Mouse (Mus musculus): ENCODE results near the gene Hmgn5.

DNA sequence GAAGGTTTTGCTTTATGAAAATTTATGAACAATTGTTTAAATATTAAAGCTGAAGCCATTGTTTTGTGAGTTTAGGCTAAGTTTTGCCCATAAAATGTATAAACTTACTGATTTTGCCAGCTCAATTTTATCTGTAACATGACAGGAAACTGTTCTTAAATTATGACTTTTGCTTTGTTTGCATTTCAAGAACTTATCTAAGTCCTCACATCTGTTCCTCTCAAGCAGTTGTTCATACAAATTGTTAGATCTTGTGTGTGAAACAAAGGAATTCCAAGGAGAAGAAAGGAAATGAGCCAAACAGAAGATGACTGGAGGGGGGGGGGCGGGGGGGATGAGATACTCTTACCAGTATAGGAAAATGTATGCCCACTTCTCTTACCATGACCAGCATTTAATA lies 13.0 kb upstream of the Hmgn5 start:
- no peak for TF ChIP-seq POLR2A (IDR thresholded peaks at IDR 0.05; ENCODE audit: low read depth, low read length)
- TF ChIP-seq CTCF (IDR thresholded peaks at IDR 0.05; ENCODE audit: extremely low read depth, insufficient read depth, insufficient read length, insufficient replicate concordance): no peak
